In genomic region chr16:49936793-49937192, GRCm38 (mm10) we compare ENCODE assay signal across 16 mouse cellular contexts.
DNase-seq lines count a peak whose midpoint lies in the region; ATAC-seq and TF ChIP-seq lines count a peak whose summit lies in the region.
"Had no signal": no experiment of that assay in that cellular context is flagged by ENCODE, and none has a peak within 500 bp of the region (broad histone marks: within the 10 kb centered on the region; RNA-seq: fewer than 3 reads in every experiment).

No protein-coding gene starts in this region.

- no peak for TF ChIP-seq CTCF in stomach, postnatal 0 days (IDR thresholded peaks at IDR 0.05; ENCODE audit: low read depth)

- peak overlapping the region; percentile 25; the same call in 1 of the 2 replicates for H3K27ac ChIP-seq in midbrain, embryonic 12.5 days (replicated peaks)
- no peak overlapping the region for H3K27ac ChIP-seq in midbrain, embryonic 10.5 days (replicated peaks)
- no peak overlapping the region for H3K27ac ChIP-seq in forebrain, embryonic 14.5 days (ENCODE audit: low read depth, low read length)
- H3K27ac ChIP-seq in intestine, embryonic 15.5 days: no peak overlapping the region
- H3K27ac ChIP-seq in stomach, postnatal 0 days (replicated peaks): no peak overlapping the region
- H3K27ac ChIP-seq: embryonic facial prominence, embryonic 13.5 days; stomach, embryonic 15.5 days had no signal

- peak; percentile 72 for ATAC-seq in midbrain, embryonic 12.5 days (ENCODE audit: low FRiP score, low read depth)
- peak; percentile 86 for ATAC-seq in forebrain, embryonic 14.5 days
- ATAC-seq in intestine, embryonic 15.5 days: peak; percentile 50
- ATAC-seq in stomach, postnatal 0 days (ENCODE audit: low FRiP score, low TSS enrichment): peak; percentile 79

- DNase-seq in midbrain, embryonic 10.5 days (ENCODE audit: low spot score): no peak
- DNase-seq in forebrain, embryonic 14.5 days (ENCODE audit: low spot score): peak; percentile 56
- DNase-seq in stomach, postnatal 0 days (ENCODE audit: low spot score): peak; percentile 24
- no peak for DNase-seq in cerebellum, postnatal 14 days
- DNase-seq in right cerebral cortex, postnatal 14 days: no peak
- DNase-seq: cerebellum, adult 9-11 months; layer of hippocampus, adult 9-11 months; left cerebral cortex, postnatal 4 days; lung, adult 2 months; thymus, postnatal 14 days had no signal

- H3K4me3 ChIP-seq in midbrain, embryonic 12.5 days: no peak overlapping the region
- H3K4me3 ChIP-seq in midbrain, embryonic 10.5 days: no peak overlapping the region
- H3K4me3 ChIP-seq in forebrain, embryonic 14.5 days (ENCODE audit: low read depth, low read length): no peak overlapping the region
- H3K4me3 ChIP-seq in intestine, embryonic 15.5 days (replicated peaks): no peak overlapping the region
- H3K4me3 ChIP-seq in stomach, postnatal 0 days (ENCODE audit: low read depth, low read length): no peak overlapping the region
- H3K4me3 ChIP-seq: embryonic facial prominence, embryonic 13.5 days; heart, embryonic 12.5 days; kidney, embryonic 15.5 days; stomach, embryonic 15.5 days had no signal

- H3K4me2 ChIP-seq in midbrain, embryonic 12.5 days (replicated peaks): no peak overlapping the region
- H3K4me2 ChIP-seq in forebrain, embryonic 14.5 days (ENCODE audit: low read length): no peak overlapping the region
- no peak overlapping the region for H3K4me2 ChIP-seq in intestine, embryonic 15.5 days (replicated peaks)
- no peak overlapping the region for H3K4me2 ChIP-seq in stomach, postnatal 0 days (replicated peaks; ENCODE audit: low read depth)
- H3K4me2 ChIP-seq: embryonic facial prominence, embryonic 13.5 days; heart, embryonic 12.5 days; kidney, embryonic 15.5 days; stomach, embryonic 15.5 days had no signal

- 40% methylated on average over 5 of the region's 5 CpGs for WGBS in midbrain, embryonic 12.5 days
- WGBS in midbrain, embryonic 10.5 days: 74% methylated on average over 5 of the region's 5 CpGs
- 31% methylated on average over 5 of the region's 5 CpGs for WGBS in forebrain, embryonic 14.5 days
- 59% methylated on average over 5 of the region's 5 CpGs for WGBS in intestine, embryonic 15.5 days
- 51% methylated on average over 5 of the region's 5 CpGs for WGBS in stomach, postnatal 0 days

- no peaks in the 10 kb centered on the region for H3K36me3 ChIP-seq in midbrain, embryonic 12.5 days
- no peaks in the 10 kb centered on the region for H3K36me3 ChIP-seq in midbrain, embryonic 10.5 days
- no peaks in the 10 kb centered on the region for H3K36me3 ChIP-seq in forebrain, embryonic 14.5 days (ENCODE audit: control insufficient read depth, insufficient read depth, low read length)
- no peaks in the 10 kb centered on the region for H3K36me3 ChIP-seq in intestine, embryonic 15.5 days
- H3K36me3 ChIP-seq in stomach, postnatal 0 days (ENCODE audit: control insufficient read depth, insufficient read depth, low read length): no peaks in the 10 kb centered on the region
- H3K36me3 ChIP-seq: embryonic facial prominence, embryonic 13.5 days; heart, embryonic 12.5 days; kidney, embryonic 15.5 days; stomach, embryonic 15.5 days had no signal

- no peak overlapping the region for H3K9ac ChIP-seq in midbrain, embryonic 12.5 days (replicated peaks)
- H3K9ac ChIP-seq in forebrain, embryonic 14.5 days (ENCODE audit: low read length): no peak overlapping the region
- no peak overlapping the region for H3K9ac ChIP-seq in intestine, embryonic 15.5 days
- H3K9ac ChIP-seq in stomach, postnatal 0 days (ENCODE audit: low read length): no peak overlapping the region
- H3K9ac ChIP-seq: embryonic facial prominence, embryonic 13.5 days; heart, embryonic 12.5 days; kidney, embryonic 15.5 days; stomach, embryonic 15.5 days had no signal

- peaks cover 13% of the 10 kb centered on the region; the same call in 1 of the 2 replicates for H3K4me1 ChIP-seq in midbrain, embryonic 12.5 days
- H3K4me1 ChIP-seq in midbrain, embryonic 10.5 days: peaks cover 7% of the 10 kb centered on the region; the same call in 1 of the 2 replicates
- H3K4me1 ChIP-seq in forebrain, embryonic 14.5 days (ENCODE audit: control insufficient read depth, insufficient read depth, low read length): peaks cover 4% of the 10 kb centered on the region; the same call in 1 of the 2 replicates
- H3K4me1 ChIP-seq in intestine, embryonic 15.5 days (replicated peaks): no peaks in the 10 kb centered on the region
- no peaks in the 10 kb centered on the region for H3K4me1 ChIP-seq in stomach, postnatal 0 days (replicated peaks; ENCODE audit: control insufficient read depth, insufficient read depth)
- H3K4me1 ChIP-seq: embryonic facial prominence, embryonic 13.5 days; stomach, embryonic 15.5 days had no signal

- TF ChIP-seq EP300 in stomach, postnatal 0 days (optimal IDR thresholded peaks at IDR 0.05): no peak

- H3K27me3 ChIP-seq in midbrain, embryonic 12.5 days: no peaks in the 10 kb centered on the region
- no peaks in the 10 kb centered on the region for H3K27me3 ChIP-seq in midbrain, embryonic 10.5 days (ENCODE audit: low read depth, poor library complexity, severe bottlenecking)
- H3K27me3 ChIP-seq in forebrain, embryonic 14.5 days (replicated peaks; ENCODE audit: control insufficient read depth, insufficient read depth, low read length): no peaks in the 10 kb centered on the region
- H3K27me3 ChIP-seq in intestine, embryonic 15.5 days (replicated peaks): no peaks in the 10 kb centered on the region
- no peaks in the 10 kb centered on the region for H3K27me3 ChIP-seq in stomach, postnatal 0 days (ENCODE audit: control insufficient read depth, insufficient read depth, low read length)
- H3K27me3 ChIP-seq: embryonic facial prominence, embryonic 13.5 days; heart, embryonic 12.5 days; kidney, embryonic 15.5 days; stomach, embryonic 15.5 days had no signal

- H3K9me3 ChIP-seq in midbrain, embryonic 12.5 days: no peaks in the 10 kb centered on the region
- no peaks in the 10 kb centered on the region for H3K9me3 ChIP-seq in midbrain, embryonic 10.5 days (replicated peaks)
- H3K9me3 ChIP-seq in forebrain, embryonic 14.5 days (replicated peaks; ENCODE audit: control insufficient read depth, low read length): no peaks in the 10 kb centered on the region
- H3K9me3 ChIP-seq in intestine, embryonic 15.5 days: no peaks in the 10 kb centered on the region
- H3K9me3 ChIP-seq in stomach, postnatal 0 days (ENCODE audit: control insufficient read depth, low read length): no peaks in the 10 kb centered on the region
- H3K9me3 ChIP-seq: embryonic facial prominence, embryonic 13.5 days; heart, embryonic 12.5 days; kidney, embryonic 15.5 days; stomach, embryonic 15.5 days had no signal

Comparison
In these comparisons a context has a peak if more than half of its experiments do, and no peak if none do; other contexts are left out.
1. DNase-seq: peak in forebrain, embryonic 14.5 days (single experiment) and stomach, postnatal 0 days (single experiment); none in midbrain, embryonic 10.5 days (single experiment), cerebellum, postnatal 14 days (0 of 2) and right cerebral cortex, postnatal 14 days (single experiment).
2. Peak in every context shown above with its lines, with median percentiles within 50 percentile points of each other: ATAC-seq.